Mouse (Mus musculus): Measurements from ENCODE around the gene Rbm18.
A peak's percentile ranks its signal among the peaks of the same experiment; 100 is the strongest.
"Not testable (repeated sequence)": the region's sequence is repeated elsewhere in the genome, so short reads cannot be mapped to it uniquely, and the experiment has no call there.

The Rbm18 gene

GRCm38 (mm10) chr2:36136300-36136941 lies at the start of gene Rbm18, which contains the start of gene Mrrf:
Gene Rbm18, minus strand, starts transcription at chr2:36136773.
Gene Mrrf, plus strand, starts transcription at chr2:36136389.
- DNase-seq (ENCODE audit: low read depth, low spot score) = peak; percentile 93

- no peak for DNase-seq (ENCODE audit: low read depth, low spot score)
These were observed 48.3 kb upstream of the Rbm18 start for GRCm38 (mm10) chr2:36184876-36185275.

- no peak for DNase-seq (ENCODE audit: low read depth, low spot score)
These were observed 47.6 kb upstream of the Rbm18 start for GRCm38 (mm10) chr2:36184192-36184591.

DNA sequence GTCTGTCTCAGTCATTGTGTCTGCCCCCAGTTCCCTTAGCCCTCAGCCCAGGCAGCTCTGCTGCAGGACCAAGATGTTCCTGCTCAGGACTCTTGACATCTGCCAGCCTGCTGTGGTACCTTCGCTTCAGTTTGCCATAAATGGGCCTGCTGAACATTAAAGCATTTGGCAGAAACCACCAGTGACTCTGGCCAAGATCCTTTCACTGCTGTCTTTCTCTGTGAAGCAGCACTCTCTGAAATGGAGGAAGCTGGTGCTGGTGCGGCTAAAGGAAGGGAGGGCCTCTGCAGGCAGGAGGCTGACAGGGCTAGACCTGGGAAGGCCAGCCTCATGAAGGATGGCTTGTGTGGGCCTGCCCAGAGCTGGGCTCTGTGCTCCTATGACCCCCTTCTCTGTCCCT lies 46.7 kb upstream of the Rbm18 start:
- no peak for DNase-seq (ENCODE audit: low read depth, low spot score)

DNA sequence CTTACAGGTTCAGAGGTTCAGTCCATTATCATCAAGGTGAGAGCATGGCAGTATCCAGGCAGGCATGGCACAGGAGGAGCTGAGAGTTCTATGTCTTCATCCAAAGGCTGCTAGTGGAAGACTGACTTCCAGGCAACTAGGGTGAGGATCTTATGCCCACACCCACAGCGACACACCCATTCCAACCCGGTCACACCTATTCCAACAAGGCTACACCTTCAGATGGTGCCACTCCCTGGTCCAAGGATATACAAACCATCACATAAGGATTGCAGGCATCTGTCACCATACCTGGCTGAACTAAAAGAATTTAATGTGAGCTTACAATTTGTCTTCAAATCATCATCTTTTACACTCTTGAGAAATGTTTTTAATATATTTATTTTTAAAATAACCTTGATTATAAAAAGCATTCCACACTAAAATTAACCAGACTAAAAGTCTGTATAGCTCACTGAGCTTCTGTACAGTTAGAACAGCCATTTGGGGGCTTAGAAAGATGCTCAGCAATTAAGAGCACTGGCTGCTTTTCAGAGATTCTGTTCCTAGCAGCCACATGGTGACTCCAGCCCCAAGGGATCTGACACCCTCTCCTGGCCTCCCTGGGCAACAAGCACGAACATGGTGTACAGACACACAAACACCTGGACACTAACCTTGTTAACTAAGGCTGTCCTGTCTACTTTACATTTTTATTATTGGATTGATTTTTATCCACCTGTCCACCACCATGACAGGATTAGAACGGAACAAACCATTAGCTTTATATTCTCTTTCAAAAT lies 45.2 kb upstream of the Rbm18 start:
- DNase-seq (ENCODE audit: low read depth, low spot score) = not testable (repeated sequence)

DNA sequence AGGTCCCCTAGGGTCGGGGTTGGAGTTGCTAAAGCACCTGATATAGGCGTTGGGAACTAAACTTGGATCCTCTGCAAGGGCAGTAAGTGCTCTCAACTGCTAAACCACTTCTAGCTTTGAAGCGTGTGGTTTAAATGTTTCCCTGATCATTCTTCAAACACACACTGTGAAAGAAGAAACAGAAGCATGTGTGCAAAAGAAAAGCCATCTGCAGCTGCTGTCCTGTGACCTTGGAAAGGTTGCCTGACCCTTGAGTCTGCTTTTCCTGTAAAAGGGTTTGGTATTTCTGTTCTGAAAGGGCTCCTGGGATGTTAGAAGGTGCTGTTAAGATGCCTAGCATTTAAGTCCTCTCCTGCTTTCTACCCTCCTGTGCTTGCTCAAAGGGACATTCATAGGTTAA lies 42.9 kb upstream of the Rbm18 start:
- DNase-seq (ENCODE audit: low read depth, low spot score) = no peak

DNA sequence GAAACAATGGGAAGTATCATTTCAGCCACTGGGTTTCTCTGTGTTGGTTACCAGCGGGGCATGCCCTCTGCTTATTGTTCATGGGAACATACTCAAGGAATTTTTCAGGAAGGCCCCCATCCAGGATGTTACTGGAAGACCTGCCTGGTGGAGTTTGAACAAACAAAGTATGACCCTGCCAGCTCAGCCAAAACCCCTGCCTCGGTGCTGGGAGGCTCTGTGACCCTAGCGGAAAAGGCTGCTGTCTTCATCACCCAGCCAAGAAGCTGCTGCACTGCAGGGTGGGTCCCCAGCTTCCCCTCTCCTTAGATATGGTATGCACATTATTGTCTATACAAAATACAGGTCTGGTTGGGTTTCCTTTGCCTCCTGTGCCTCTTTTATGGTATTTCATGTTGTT lies 36.0 kb upstream of the Rbm18 start:
- DNase-seq (ENCODE audit: low read depth, low spot score) = no peak

DNA sequence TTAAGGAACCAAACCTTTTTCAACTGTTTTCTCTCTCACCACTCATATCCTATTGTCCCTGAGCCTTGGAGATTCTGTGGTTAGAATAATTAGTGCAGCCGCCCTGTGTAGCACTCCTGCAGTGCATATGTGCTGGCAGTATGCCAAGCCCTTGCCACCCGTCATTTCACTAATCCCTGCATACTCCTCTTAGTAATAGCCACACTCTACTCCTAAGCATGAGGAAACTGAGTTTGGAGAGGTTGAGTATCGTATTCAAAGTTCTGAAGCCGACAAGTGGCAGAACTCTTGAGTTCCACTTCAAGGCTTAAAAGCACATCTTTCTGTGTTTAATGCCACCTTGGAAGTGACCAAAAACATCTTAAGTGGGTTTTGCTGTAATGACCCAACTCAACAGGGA lies 35.6 kb upstream of the Rbm18 start:
- no peak for DNase-seq (ENCODE audit: low read depth, low spot score)

- DNase-seq (ENCODE audit: low read depth, low spot score) = no peak
These were observed 32.6 kb upstream of the Rbm18 start for GRCm38 (mm10) chr2:36169176-36169575.

- no peak for DNase-seq (ENCODE audit: low read depth, low spot score)
These were observed 31.5 kb upstream of the Rbm18 start for GRCm38 (mm10) chr2:36167990-36168618.

GRCm38 (mm10) chr2:36159336-36159735 lies 22.8 kb upstream of the Rbm18 start:
- DNase-seq (ENCODE audit: low read depth, low spot score) = no peak

- no peak for DNase-seq (ENCODE audit: low read depth, low spot score)
These were observed 20.9 kb upstream of the Rbm18 start for GRCm38 (mm10) chr2:36157461-36157860.

DNA sequence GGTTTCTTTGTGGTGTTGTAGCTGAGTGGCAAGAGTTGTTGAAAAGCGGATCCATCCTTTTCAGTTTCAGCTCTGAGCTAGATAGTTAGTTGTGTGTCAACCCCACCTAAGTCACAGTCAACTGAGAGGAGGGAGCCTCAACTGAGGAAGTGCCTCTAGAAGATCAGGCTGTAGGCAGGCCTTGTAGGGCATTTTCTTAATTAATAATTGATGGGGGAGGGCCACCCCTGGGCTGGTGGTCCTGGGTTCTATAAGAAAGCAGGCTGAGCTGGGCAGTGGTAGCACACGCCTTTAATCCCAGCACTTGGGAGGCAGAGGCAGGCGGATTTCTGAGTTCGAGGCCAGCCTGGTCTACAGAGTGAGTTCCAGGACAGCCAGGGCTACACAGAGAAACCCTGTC lies 15.8 kb upstream of the Rbm18 start:
- DNase-seq (ENCODE audit: low read depth, low spot score) = not testable (repeated sequence)

- DNase-seq (ENCODE audit: low read depth, low spot score) = no peak
These were observed 12.3 kb upstream of the Rbm18 start for GRCm38 (mm10) chr2:36148876-36149365.

- no peak for DNase-seq (ENCODE audit: low read depth, low spot score)
These were observed 2.5 kb upstream of the Rbm18 start for GRCm38 (mm10) chr2:36139096-36139495.

- DNase-seq (ENCODE audit: low read depth, low spot score) = no peak
These were observed 686 bp downstream of the Rbm18 start for GRCm38 (mm10) chr2:36135887-36136286.

DNA sequence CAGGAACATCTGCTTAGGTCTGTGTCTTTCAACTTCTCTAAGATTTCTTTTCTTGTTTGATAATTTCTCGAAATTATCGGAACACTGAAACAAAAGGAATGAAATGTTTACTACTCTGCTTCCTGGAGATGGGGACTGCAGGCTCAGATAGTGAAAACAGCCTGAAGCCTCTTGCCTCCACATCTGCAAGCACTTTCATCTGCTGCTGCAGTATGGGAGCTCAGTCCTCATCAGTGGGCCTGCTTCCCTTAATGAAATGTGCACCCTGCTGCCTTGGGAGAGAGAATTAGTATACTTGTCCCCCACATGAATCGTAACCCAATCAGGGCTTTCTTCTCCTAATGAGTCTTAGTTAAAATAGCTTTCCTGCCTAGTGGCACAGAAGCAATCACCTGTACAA lies 7.5 kb downstream of the Rbm18 start:
- no peak for DNase-seq (ENCODE audit: low read depth, low spot score)

- DNase-seq (ENCODE audit: low read depth, low spot score) = no peak
These were observed 8.6 kb downstream of the Rbm18 start for GRCm38 (mm10) chr2:36127973-36128372.

DNA sequence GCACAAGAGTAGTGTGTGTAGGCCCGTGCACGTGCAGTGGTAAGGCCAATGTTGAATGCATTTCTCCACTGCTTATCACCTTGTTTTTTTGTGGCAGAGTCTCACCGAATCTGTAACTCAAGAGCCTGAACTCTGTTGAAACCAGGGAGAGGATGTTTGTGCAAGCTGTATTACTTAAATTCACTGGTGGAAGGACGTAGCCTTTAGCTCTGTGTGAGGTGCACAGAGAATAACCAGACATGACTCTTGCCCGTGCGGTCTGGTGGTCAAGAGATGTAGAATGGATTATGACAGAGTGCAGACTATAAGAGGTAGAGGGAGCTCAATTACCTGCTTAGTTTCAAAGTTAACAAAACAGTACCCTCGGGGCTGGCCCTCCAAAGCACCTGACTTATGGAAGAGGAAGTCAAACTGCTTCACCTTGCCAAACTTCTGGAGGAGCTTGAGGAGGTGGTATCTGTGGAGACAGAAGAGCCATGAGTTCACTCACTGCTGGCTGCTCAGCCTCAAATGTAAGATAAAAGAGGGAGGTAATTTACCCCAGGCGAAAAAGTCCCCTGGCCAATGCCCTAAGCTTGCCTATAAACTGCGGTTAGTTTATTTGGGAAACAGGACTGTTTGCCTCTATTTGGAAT lies 9.7 kb downstream of the Rbm18 start:
- no peak for DNase-seq (ENCODE audit: low read depth, low spot score)

- no peak for DNase-seq (ENCODE audit: low read depth, low spot score)
These were observed 23.9 kb downstream of the Rbm18 start for GRCm38 (mm10) chr2:36112632-36113031.

DNA sequence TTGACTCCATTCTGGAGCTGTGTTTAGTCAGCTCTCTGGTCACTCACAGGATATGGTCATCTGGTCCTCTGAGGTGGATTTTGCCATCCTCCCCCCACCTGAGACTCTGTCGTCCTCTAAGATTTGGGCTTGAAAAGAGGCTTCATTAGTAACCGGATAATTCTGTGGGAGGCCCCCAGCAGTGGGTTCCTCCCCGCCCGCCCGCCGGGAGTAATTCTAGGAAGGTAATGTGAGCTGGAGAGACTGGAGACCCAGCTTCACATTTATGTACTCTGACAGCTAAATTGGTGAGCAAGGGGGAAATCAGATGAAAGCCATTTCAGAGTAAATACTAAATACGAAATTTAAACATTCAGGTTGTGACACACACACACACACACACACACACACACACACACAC lies 28.0 kb downstream of the Rbm18 start:
- no peak for DNase-seq (ENCODE audit: low read depth, low spot score)
